Mouse (Mus musculus): ENCODE measurements around the gene Lysmd4. TPM values are rescaled to one million over a fixed set of nuclear protein-coding genes. Genes with fewer than 3 reads are reported as not detected.
A peak's percentile ranks its signal among the peaks of the same experiment; 100 is the strongest.

The Lysmd4 gene
- 10 to 100 TPM; 30.2 to 35.3 (median 34.3) TPM for total RNA-seq (2022)

- peak; percentile 89 to 96 for DNase-seq (ENCODE audit: low spot score in 2 of 2)
Measured at GRCm38 (mm10) chr7:67222220-67222862, at the start of gene Lysmd4. Gene Lysmd4 (plus strand): TSS chr7:67222544.

DNA sequence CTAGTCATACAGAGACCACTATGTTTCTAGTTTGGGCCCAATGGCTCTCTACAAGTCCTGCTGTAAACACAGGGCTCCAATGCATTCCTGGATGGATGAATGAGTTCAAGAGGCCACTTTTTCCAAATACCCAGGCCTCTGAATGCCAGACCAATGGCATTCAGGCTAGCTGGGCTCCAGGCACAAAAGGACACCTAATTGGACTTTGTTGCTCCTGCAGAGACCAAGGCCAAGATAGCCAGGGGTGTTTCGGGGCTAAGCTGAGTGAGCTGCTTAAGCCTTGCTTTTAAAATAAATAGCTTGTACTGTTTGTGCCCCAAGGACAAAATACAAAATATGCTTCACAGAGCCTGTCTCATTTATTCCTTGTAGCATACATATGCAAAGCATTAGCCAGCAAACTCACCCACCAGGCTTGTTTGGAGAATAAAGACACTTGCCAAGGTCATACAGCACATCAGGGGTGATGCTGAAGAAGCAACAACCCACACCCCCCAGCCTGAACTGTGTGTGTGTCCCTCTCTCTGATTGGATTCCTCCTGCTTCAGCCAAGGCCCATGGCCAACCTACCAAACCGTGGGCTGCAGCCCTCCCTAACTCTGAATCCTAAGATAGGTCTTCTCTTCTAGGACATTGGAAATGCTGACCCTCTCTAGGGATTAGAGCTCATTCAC, 48.7 kb upstream of the Lysmd4 start:
- no peak for DNase-seq (ENCODE audit: low spot score in 2 of 2)

DNA sequence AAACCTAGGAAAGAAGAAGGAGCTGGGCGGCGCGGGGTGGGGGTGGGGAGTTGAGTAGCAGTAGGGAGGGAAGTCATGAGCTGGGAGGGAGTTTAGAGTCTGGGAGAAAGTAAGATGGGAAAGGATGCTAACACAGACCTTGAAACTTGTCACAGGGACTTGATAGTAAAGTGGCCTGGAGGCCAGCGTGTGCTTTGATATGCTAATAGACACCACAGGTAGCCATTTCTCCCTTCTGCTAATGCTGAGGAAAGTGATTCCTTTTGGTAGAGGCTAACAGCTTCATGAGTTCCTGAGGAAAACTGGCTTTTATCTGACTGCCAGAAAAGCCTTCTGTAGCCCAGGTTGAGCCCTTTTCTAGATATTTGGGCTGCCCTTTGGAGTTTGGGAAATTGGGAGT, 38.6 kb upstream of the Lysmd4 start:
- DNase-seq (ENCODE audit: low spot score in 2 of 2), result no peak

DNA sequence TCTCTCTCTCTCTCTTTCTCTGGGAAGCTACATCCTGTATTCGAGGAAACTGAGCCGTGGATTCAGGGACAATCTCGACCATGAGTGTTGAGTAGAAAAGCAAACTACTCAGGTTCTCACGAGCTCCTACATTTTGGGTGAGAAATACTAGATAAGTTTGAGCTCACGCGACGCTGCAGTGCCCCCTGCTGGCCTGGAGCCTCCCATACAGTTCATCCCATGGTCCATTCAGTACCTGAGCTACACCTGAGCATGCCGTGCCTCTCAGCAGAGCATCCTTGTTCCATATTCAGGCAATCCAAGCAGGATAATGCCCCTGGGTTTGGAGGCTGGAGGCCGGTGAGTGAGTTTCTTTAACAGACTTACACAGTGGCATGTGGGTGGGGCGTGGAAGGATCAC, 22.9 kb upstream of the Lysmd4 start:
- peak in 1 of 2 experiments; percentile 62 for DNase-seq (ENCODE audit: low spot score in 2 of 2)

- DNase-seq (ENCODE audit: low spot score in 2 of 2), result no peak
Measured at GRCm38 (mm10) chr7:67203625-67204024, 18.7 kb upstream of the Lysmd4 start.

- DNase-seq (ENCODE audit: low spot score in 2 of 2), result no peak
Measured at GRCm38 (mm10) chr7:67205734-67206425, 16.5 kb upstream of the Lysmd4 start.

DNA sequence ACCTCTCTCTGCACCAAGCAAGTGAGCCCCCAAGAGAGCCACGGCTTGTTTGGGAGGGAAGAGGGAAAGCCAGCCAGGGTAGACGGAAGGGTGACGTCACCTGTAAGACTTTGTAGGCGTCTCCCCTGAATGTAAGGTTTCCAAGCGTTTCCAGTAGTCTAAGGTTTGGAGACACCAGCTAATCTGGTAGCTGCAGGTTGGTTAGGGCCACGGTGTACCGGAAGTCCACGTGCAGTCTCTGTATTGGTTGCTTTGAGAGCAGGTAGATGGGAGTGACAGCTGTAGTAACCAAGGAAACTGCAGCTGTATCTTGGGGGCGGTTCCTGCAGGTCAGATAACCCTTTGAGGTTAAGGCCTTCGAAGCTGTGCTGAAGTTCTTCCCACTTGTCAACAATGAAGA, 15.8 kb upstream of the Lysmd4 start:
- no peak for DNase-seq (ENCODE audit: low spot score in 2 of 2)

DNA sequence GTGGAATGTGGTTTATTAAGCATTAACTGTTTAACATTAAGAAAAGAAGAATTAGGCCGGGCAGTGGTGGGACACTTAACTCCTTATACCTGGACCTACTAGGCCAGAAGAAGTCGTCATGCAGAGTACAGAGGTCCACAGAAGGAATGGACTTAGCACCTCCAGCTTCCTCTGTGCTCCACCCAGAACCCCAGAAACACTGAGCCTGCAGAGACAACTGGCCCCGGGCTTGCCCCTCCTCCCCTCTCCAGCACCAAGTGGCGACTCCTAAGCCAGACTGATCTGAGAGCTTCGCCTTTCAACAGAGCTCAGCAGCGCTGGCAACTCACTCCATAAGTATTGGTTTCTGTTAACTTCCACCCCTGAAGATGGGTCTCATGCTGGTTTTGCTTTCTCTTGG, 14.6 kb upstream of the Lysmd4 start:
- DNase-seq (ENCODE audit: low spot score in 2 of 2), result no peak

DNA sequence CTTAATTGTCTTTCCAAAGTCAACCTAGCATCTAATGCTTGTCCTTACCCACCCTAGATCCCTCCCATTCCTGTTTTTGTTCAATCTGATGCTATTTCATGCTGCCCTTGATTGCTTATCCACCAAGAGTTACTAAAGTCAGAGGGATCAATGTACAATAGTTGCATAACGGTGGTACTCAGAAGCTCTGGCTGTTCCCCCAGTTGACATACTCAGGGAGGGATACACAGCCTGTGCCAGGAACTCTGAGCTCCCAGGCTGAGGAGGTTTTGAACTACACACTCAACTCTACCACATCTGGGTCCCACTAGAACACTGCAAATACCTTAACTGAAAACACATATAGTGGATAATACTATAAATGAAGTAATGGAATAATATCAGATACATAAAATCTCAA, 14.0 kb upstream of the Lysmd4 start:
- DNase-seq (ENCODE audit: low spot score in 2 of 2), result no peak

- DNase-seq (ENCODE audit: low spot score in 2 of 2), result no peak
Measured at GRCm38 (mm10) chr7:67210004-67210833, 12.1 kb upstream of the Lysmd4 start.

DNA sequence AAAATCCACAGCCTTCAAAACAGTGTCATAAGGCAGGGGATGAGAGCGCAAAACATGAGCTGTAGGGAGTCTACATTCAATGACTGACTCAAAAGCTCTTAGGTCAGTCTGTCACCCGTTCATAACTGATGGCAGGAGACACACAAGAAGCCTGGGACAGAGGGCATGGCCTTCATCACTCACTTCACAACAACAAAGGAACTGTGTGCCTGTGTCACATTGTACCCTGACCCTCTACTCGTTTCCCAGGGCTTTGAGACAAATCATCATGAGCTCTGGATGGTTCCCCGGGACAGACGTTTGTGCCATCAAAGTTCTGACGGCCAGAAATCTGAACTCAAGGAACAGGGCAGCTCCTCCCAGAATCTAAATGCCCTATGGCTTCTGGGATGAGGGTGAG, 11.0 kb upstream of the Lysmd4 start:
- no peak for DNase-seq (ENCODE audit: low spot score in 2 of 2)

- DNase-seq (ENCODE audit: low spot score in 2 of 2), result no peak
Measured at GRCm38 (mm10) chr7:67211971-67212370, 10.4 kb upstream of the Lysmd4 start.

- no peak for DNase-seq (ENCODE audit: low spot score in 2 of 2)
Measured at GRCm38 (mm10) chr7:67213589-67213988, 8.8 kb upstream of the Lysmd4 start.

DNA sequence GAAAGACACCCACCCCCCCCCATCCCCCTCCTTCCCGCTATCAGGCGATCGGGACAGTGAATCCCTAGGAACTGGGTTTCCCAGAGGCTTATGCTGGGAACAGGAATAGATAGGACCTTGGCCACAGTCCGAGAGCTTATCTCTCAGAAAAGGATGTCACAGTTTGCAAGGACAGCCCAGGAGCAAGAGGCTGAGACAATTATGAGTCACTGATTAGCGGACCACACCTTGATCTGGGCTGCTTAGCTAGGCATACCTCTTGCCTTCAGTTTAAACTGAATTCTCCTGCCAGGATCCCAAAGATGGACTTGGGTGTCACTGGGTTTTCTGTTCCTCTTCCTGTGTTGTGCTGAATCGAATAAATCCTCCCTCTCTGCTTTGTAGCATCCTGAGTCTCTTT, 6.0 kb upstream of the Lysmd4 start:
- DNase-seq (ENCODE audit: low spot score in 2 of 2), result no peak

DNA sequence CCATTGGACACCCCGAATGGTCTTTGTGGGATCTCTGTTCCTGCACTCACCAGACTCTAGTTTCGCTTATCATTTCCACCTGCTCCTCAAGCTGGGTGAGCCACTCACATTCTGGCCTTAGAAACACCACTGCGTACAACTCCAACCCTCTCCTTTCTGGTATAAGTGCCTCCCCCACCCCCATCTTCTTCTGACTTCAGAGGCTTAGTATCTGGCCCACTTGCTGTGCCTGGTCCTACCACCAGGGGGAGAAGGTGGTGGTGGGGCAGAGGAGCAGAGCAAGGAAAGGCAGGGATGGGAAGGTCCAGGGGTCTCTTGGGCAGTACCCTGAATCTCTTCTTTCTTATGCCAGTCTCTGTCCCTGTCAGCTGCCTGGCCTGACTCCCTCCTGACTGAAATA, 5.3 kb upstream of the Lysmd4 start:
- peak in 1 of 2 experiments; percentile 50 for DNase-seq (ENCODE audit: low spot score in 2 of 2)

- DNase-seq (ENCODE audit: low spot score in 2 of 2), result no peak
Measured at GRCm38 (mm10) chr7:67225943-67226625, 3.7 kb downstream of the Lysmd4 start.

GRCm38 (mm10) chr7:67227538-67227937, 5.2 kb downstream of the Lysmd4 start:
- no peak for DNase-seq (ENCODE audit: low spot score in 2 of 2)

DNA sequence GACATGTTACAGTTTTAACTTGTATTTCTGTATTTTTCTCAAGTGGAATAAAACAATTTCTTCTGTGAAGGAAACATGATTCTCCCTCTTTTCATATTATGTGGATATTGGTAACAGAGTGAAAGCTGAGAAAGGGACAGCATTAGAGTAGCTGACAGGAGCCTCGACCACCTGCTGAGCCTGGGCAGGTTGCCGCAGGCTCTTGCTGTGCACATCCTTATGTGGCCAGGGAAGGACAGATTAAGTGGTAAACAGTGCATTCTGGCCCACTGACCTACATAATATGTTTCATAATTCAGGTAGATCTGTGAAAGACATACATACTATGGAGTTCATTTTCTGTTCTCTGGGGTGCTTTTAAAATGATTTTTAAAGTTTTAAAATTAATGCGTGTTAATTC, 6.0 kb downstream of the Lysmd4 start:
- DNase-seq (ENCODE audit: low spot score in 2 of 2), result no peak

- no peak for DNase-seq (ENCODE audit: low spot score in 2 of 2)
Measured at GRCm38 (mm10) chr7:67228891-67229602, 6.7 kb downstream of the Lysmd4 start.

- no peak for DNase-seq (ENCODE audit: low spot score in 2 of 2)
Measured at GRCm38 (mm10) chr7:67229701-67230100, 7.4 kb downstream of the Lysmd4 start.

GRCm38 (mm10) chr7:67230221-67230620, 7.9 kb downstream of the Lysmd4 start:
- no peak for DNase-seq (ENCODE audit: low spot score in 2 of 2)
